Mouse (Mus musculus) megakaryocyte progenitor cell, adult 5-6 weeks (primary cell): ENCODE results near the gene Igsf8. TPM values are rescaled to one million over a fixed set of nuclear protein-coding genes. Genes with fewer than 3 reads are reported as not detected.
A peak's percentile ranks its signal among the peaks of the same experiment; 100 is the strongest.

ENCODE experiments used
- ATAC-seq: replicated peaks from 2 replicates; pipeline ENCODE4 v1.8.0; 2016; ENCODE audit warnings: mild to moderate bottlenecking, moderate TSS enrichment, inconsistent platforms; ENCODE audit not compliant: poor library complexity
- total RNA-seq, 2 experiments: library from RNA; stranded (forward) in 1 of 2; stranded (reverse) in 1 of 2; fragments of 157-497, 149-512 nt in 1 of 2; fragments of 200-1000 nt in 1 of 2; gene quantifications; 2 replicates each; pipeline versions ENCODE4 v1.2.3 to v1.2.4; 2015 to 2017

Igsf8 gene
- total RNA-seq, 2 experiments from 2014 or later: 28.8 to 30.6 TPM

DNA sequence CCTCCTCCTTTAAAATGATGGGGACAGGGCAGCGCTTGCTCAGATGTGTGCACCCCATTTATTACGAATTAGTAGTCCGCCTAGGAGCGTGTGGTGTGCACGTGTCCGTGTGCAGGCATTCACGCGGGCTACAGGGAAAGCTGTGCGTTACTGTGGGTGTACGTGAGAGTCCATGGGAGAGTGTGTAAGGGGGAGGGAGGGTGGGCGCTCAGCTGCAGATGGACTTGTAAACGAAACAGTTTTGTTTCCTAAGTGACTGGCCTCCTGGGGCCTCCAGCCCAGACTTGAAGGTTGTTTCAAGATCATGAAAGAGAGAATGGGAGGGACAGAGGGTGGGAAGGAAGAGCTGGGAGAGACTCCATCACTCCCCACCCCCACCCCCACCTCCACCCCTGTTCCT, 39.7 kb downstream of the Igsf8 start:
- ATAC-seq: no peak

DNA sequence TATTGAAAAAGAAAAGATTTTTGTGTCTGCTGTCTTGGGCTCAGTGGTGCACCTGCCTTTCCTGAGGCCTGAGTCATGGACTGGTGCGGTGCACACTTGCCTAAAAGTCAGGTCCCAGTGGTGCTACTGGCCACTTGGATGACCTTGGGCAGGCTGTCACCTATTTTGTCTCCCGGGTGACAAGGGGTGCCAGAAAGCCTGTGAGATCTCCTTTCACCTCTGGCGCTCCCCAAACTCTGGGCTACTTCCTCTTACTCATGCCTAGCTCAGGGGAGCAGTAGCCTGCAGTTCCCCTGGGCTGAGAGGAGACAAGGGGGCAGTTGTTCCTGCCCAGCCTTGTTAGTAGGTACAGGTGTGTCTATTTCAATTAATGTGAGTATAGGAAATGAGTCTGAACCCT, 40.9 kb downstream of the Igsf8 start:
- ATAC-seq: 0 out of 2 replicates have a peak, but pooled peaks have one; percentile 9

DNA sequence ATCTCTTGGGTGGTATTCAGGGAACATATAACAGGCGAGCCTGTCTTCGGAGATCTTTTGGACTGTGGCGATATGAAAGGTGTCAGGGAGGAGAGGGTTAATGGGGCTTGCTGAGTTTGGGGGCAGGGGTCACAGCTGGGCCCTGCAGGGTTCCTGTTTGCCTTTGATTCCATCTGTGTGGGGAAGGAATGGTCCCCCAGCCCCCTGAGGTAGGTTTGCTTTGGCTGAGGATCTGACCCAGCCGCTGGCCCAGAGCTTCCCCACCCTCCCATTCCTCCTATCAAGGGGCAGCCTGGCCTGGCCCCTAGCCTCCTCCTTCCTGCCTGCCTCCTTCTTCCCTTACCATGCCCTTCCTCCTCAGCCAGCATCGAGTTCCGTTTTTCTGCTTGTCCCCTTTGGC, 41.4 kb downstream of the Igsf8 start:
- no peak for ATAC-seq

DNA sequence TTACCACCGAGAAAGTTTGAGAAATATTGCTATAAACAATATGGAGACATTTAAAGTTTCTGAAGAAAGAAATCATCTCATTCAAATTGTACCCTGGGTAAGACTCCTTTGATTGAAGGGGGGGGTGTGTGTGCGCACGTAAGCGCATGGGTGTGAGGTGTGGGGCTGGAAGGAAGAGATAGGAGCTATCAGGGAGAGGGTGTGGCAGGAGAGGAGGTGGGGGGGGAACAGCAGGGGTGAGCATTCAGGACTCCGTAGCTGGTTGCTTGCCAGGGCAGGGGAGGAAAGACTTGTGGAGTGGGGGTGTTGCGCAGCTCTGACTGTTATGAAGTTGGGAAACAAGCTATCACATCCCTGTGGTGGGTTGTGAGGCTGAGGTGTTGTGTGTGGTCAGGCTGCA, 43.0 kb downstream of the Igsf8 start:
- peak; percentile 68 for ATAC-seq

DNA sequence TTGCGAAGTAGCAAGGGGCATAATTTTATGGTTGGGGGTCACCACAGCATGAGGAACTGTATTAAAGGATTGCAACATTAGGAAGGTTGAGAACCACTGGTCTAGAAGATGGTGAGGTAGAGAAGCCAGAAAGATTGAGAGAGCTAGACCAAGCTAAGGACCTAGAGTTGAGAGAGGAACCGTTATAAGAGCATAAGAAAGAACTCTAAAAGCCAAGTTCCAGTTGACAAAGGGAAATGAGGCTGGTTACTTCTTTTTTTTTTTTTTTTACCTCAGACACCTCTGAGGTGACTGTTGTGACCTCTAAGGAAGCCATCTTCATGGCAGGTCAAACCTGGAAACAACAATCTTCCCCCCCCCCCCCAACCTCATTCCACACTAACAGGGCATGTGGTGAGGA, 43.7 kb downstream of the Igsf8 start:
- no peak for ATAC-seq

DNA sequence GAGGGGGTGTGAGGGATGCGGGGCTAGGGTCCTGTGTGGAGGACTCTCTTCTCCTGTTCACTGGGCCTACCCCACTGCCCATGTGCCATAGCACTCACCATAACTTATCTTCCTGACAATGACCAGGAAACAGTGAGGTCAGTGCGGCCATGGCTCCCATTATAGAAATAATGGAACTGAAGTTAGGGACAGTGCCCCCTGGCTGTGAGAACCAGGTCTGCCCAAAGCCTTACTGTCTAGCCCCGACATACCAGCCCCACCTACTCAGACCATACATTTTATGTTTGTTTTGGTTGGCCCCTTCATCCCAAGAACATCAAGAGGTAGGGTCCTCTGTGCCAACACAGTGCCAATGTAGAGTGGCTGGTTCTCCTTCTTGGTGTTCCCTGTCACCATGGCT, 44.2 kb downstream of the Igsf8 start:
- no peak for ATAC-seq

DNA sequence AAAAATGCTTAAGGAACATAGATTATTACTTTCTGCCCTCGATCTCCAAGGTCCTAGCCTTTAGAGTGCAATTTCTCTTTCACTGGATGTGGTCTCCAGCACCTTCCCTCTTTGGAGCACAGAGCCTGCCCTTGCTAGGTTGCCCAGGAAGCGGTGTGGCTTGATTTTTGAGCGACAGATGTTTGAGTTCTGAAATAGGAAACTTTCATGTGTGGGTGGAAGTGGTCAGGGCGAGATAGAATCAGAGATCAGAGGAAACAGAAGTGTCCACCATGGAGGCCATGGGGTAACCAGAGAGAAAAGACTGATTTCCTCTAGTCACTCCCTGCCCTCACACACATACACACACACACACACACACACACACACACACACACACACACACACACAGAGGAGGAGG, 44.8 kb downstream of the Igsf8 start:
- peak; percentile 38 for ATAC-seq

DNA sequence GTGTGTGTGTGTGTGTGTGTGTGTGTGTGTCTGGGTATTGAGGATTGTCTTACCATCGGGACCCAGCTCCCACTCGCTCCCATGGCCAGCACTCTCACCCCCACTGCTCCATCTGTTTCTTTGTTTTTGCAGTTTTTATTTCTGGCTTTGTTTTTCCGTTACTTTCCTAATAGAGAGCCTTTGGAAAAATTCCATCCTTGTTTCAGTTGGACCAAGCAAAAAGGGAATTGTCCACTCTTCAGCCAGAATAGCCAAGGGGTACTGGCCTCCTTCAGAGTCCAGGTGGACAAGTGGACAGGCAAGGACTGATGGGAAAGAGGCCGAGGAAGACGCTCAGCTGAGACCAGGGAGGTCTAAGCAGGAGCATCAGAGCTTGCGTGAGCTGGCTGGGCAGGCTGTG, 45.4 kb downstream of the Igsf8 start:
- no peak for ATAC-seq

DNA sequence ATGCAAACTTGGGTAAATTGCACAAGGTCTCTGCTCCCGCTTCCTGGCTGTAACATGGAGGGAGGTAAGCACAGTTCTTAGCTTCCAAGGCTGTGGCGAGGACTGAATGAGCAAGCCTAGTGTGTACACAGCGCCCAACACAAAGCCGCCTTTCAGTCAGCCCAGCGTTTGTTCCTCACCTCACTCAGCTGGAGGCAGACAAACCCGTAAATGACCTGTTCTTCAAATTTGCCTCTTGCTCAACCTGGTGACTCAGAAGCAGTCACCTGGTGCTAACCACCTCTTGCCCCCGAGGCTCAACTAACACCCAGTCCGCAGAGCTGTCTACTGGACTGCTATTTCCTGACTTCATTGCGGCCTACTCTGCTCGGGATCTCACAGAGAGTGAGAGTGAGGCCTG, 46.5 kb downstream of the Igsf8 start:
- ATAC-seq: no peak

DNA sequence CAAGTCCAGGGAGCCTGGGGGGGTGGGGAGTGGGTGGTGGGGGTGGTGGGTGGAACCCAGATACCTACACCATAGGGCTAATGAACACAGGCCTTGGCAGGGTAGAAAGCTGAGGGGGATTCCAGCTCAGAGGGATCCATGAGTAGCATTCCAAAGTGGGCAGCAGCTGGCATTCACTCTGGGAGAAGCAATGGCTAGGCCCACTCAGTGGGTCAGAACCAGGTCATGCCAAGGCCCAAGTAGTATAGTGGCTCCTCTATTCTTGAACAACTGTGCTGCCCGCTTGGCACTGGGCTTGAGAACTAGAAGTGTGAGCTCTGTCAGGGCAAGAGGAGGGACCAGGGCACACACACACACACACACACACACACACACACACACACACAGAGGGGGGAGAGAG, 47.0 kb downstream of the Igsf8 start:
- no peak for ATAC-seq

DNA sequence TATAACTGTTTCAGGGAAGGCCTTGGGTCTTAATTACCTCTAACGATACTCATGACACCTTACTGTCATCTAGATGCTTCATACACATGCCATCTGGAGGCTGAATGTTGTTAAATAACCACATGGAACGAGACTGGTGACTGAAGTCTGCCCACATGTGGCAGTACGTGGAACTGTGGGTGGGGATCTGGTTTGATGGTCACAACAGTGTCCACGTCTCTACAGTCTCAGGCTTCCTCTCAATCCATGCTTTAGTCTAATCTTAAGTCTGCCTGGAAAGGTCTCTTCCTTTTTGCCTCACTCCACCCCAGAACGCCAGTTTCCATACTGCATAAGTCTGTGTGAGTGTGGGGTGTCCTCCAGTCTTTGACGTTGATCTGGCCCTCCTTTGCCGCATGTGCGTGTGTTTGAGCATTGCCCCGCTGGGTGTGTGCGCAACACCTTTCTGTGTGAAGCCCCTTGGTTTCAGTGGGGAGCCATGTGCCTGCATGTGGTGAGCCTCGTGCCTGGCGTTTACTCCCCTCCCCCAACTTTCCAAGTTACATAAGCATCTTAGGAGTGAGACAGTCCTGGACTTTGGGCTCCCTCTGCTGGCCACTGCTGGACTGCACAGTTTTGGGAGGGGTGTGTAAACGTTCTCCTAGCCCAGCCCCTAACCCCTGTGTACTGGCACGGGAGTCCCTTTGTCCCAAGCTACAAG, 48.4 kb downstream of the Igsf8 start:
- ATAC-seq: peak; percentile 49

DNA sequence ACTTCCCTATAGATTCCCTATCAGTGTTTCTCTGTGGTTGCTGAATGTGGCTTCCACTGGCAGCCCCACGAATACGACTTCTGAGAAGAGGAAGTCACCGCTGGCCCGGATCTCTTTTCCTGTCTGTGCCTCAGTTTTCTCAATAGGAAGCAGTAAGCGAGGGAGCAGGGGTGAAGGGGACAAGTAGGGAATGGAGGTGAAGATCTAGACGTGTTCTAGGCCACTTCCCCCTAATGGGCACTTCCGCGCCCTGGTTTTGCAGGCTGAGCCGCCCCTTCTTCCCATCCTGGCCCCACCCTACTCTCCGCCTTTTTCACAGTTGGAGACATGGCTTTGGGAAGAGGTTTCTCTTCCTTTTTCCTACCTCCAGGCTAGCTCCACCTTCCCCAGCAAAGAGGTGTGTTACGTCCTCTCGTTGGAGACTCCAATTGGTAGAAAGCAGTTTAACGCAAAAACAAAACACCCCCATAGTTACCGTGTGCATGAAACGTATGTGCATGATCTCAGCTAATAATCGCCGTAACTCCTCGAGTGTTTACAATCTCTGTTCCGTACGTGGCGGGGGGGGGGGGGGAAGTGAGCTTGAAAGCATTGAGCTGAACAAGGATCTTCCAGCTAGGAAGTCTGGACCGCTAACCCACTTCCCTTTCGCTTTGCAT, 49.9 kb downstream of the Igsf8 start:
- ATAC-seq: peak; percentile 26

DNA sequence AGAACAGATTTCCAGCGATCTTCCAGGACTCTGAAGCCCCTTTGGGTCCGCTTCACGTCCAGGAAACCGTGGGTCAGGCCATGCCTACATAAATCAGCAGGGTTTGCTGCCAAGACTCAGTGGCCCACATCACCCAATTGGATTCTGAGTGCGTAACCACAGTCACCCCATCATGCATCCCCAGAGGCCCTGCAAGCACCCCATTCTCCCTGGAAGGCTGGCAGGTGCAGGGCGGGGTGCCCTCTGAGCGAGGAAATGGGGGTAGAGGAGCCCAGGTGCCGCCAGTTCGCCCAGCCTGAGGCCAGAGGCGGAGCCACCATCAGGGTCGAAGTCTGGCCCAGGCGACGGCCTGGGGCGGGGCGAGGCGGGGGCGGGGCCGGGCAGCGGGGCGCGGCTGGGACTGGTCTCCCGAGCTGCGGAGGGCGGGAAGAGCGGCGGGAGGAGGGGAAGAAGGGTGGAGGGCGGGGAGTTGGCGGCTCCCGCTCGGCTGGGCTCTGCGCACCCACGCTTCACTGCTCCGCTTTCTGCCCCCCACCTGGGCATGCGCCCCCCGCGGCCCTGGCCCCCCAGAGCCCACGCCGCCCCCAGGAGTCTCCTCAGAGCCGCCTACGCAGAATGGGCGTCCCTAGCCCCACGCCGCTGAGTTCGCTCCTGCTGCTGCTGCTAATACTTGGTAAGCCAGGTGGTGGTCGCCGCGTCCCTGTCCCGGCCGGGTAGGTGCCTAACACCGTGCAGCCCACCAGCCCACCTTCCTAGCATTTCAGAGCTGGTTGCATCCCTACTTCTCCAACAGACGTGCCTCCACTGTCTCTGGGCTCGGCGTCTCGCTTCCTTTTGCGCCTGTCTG, 50.7 kb downstream of the Igsf8 start:
- ATAC-seq: peak; percentile 42

DNA sequence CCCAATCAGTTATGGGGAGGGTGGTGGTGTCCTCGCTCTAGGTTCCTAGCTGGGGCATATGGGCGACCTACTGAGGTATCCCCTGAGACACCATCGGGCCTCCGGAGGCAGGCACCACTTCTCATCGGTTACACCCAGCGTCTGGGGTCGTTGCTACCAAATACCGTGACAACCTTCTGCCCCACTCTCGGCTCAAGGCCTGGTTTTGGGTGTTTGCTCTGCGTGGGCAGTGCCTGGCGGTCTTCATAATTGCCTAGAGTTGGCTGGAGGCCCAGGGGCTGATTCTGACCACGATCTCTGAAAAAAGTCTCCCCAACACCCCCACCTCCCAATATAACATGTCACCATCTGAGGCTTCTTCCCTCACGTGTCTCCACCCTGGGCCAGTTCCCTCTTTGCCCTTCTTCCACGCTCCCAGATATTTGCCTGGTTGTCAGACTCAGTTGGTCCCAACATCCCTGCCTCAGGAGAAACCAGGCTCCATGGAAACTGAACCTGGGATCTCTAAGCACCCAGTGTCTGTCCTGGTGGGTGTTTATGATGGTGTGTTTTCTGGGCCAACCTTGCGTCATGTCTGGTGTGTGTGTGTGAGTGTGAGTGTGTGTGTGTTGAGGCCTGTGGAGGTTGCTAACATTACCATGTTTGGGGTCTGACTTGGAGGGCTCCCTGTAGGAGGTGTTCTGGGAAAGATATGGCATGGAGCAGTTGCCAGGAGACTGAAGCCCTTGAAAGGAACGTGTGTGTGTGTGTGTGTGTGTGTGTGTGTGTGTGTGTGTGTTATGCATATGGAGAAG, 51.5 kb downstream of the Igsf8 start:
- no peak for ATAC-seq

DNA sequence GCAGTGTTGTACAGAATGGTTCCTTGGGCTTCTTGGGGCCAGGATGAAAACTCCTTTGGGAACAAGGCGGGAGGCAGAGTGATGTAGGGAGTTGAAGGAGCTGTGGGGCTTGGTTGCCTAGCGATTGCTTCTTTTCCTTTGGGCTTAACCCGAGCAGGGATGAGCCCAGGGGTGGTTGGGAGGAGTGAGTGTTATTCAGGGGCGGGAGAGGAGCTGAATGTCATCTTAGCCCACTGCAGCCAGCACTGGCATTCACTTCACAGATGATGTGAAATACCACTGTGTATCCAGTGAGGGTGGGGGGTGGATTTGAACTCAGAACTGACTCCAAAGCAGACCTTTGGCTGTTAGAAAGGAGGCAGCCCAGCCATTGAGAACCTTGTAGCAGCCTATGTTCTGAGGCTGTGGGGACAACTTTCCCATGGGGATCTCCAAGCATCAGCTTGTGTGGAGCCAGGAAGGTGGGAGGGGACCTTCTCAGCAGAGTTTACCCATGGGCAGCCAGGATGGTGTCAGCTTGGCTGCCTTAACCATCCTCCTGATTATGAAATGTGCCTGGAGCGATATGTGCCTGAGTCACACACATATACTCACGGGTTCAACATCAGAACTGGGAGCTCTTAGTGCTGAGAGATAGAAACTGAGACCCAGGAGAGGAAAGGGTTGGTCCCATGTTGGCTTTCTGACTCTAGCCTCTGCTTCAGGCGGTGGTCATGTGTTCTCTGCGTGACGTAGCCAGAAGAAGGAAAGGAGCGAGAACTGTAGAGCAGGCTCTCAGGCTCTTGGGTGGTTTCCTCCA, 52.4 kb downstream of the Igsf8 start:
- no peak for ATAC-seq

DNA sequence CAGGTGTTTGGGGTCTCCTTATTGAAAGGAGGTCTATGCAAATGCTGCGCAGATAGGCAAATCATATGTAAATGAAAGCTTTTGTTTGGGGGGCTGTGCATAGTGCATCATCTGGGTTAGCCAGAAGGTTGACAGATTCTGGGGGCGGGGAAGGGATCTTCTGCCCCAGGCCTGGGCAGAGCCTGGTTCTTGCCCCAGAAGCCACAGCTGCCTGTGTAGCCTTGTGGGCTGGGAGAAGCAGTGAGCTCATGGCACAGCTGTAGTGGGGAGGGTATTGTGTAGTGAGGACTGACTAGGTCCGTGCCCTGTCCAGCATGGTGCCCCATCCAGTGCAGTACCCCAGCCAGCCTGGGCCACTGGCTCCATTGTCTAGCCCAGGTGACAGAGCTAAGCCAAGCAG, 53.5 kb downstream of the Igsf8 start:
- no peak for ATAC-seq

DNA sequence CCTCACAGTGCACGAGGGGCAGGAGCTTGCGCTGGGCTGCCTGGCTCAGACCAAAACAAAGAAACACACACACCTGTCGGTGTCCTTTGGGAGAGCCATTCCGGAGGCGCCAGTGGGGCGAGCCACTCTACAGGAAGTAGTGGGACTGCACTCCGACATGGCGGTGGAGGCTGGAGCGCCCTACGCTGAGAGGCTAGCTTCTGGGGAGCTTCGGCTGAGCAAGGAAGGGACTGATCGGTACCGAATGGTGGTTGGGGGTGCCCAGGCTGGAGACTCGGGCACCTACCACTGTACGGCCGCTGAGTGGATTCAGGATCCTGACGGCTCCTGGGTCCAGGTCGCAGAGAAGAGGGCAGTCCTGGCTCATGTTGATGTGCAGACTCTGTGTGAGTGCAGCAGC, 56.0 kb downstream of the Igsf8 start:
- no peak for ATAC-seq

DNA sequence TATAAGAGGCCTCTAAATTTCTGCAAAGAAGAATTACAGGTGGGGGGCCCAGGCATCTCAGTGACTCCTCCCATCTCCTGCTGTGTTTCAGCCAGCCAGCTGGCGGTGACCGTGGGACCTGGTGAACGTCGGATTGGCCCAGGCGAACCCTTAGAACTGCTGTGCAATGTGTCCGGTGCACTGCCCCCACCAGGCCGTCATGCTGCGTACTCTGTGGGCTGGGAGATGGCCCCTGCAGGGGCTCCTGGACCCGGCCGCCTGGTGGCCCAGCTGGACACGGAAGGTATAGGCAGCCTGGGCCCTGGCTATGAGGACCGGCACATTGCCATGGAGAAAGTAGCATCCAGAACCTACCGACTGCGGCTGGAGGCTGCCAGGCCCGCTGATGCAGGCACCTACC, 56.5 kb downstream of the Igsf8 start:
- no peak for ATAC-seq

DNA sequence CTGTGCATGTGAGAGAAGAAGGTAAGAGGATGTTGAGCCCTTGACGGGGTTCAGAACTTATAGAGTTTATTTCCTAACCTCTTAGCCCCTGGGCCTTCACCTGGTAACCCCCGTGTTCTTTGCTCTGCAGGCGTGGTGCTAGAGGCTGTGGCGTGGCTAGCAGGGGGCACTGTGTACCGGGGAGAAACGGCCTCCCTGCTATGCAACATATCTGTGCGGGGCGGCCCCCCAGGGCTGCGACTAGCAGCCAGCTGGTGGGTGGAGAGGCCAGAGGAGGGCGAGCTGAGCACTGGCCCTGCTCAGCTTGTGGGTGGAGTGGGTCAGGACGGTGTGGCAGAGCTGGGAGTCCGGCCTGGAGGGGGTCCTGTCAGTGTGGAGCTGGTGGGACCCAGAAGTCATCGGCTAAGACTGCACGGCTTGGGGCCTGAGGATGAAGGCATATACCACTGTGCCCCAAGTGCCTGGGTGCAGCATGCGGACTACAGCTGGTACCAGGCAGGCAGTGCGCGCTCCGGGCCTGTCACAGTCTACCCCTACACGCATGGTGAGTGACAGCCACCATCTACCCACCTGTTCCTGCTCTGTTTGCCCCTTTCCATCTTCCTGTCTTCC, 57.1 kb downstream of the Igsf8 start:
- ATAC-seq: no peak

DNA sequence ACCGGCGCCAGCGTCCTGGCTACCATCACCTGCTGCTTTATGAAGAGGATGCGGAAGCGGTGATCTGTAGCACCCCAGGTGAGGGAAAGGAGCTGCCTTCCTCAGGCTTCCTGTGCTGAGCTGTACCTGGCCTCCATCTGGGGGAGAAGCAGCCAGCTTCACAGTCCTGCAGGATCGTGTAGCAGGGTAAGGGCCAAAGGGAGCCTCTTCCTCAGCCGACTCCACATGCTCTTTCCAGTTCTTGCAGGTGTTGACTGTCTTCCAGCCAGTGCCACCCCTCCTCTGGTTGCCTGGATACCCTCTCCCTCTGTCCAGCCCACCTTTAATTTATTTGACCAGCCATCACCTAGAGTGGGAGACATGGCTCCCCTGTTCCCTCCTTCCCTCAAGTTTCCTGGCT, 57.9 kb downstream of the Igsf8 start:
- no peak for ATAC-seq
